Mouse (Mus musculus): ENCODE data around the gene Stom.

DNA sequence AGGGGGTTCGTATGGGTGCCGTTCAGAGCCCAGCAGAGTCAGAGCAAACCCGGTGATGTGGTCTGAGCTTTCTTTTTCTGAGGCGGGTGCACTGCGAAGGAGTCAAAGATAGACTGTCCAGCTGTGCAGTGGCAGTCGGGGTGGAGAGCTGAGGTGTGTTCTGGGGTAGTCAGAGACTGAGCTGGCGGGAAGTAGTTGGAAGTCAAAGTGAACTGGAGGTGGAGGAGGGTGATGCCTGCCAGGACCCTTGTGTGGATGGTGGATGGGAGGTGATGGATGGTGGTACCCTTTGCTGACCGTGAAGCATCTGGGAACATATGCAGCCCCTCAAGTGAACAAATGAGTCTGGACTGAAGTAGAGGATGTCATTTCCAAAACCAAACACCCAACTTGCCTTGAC lies 71.0 kb downstream of the Stom start:
- TF ChIP-seq CTCF (IDR thresholded peaks at IDR 0.05; ENCODE audit: low read depth, low read length) (no peak), POLR2A (IDR thresholded peaks at IDR 0.05; ENCODE audit: borderline replicate concordance, low read depth, low read length) (no peak)

All from bone marrow macrophage, adult 2 months (primary cell).